Mouse (Mus musculus): ENCODE results near the gene Shf.
A peak's percentile ranks its signal among the peaks of the same experiment; 100 is the strongest.

Gene Shf

GRCm38 (mm10) chr2:122368081-122368971 lies 636 bp downstream of the Shf start:
- peak; percentile 29 for DNase-seq (ENCODE audit: low read depth, low spot score)

DNA sequence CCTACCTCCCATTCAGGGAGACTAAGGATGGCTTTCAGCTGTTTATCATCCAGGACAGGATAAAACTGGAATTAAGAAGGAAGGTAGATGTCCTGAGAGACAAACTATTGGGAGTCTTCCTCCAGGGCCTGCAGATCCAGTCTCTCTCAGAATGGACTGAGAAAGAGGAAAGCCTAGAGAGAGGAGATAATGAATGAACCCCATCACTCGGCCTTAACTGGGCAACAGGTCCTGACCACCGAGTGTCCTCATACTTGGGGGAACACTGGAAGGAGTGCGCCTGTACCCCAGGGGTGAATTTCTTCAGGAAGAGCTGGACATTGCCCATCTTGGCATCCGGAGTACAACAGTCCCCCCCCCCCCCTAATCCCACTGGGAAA lies 1.3 kb downstream of the Shf start:
- no peak for DNase-seq (ENCODE audit: low read depth, low spot score)

DNA sequence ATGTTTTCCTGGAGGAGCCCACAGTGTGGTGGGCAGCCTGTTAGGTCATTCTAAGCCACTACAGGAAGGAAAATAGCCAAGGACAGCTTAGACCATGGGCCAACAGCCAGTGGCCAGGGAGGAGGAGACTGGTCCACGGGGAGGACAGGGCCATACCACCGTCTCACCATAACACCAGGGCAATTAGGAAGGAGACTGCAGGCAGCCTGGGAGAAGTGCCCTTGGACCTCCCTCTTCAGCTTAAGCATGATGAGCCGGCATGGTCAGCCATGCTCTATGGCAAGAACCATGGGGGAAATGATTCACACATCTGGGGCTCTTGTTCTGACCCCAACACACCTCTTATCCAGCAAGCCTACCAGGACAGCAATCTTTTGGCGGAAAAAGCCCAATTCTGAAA lies 1.8 kb downstream of the Shf start:
- DNase-seq (ENCODE audit: low read depth, low spot score) = no peak

DNA sequence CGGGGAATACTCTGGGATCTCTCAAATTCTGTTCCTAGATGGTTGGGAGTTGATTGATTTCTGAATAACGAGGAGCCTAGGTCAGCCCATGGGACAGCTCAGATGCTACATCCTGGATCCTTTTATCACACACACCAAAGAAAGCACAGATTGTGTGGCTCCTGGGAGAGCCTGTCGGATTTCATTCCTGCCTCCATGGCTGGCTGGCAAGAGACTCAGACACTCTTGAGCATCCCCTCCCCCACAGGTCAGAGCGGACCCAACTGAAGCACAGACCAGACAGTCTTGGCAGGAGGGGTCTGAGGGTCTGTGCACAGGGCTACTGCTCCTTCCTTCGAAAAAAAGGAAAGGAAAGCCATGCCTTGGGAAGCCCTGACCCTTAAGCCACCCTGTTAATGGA lies 2.3 kb downstream of the Shf start:
- no peak for DNase-seq (ENCODE audit: low read depth, low spot score)

DNA sequence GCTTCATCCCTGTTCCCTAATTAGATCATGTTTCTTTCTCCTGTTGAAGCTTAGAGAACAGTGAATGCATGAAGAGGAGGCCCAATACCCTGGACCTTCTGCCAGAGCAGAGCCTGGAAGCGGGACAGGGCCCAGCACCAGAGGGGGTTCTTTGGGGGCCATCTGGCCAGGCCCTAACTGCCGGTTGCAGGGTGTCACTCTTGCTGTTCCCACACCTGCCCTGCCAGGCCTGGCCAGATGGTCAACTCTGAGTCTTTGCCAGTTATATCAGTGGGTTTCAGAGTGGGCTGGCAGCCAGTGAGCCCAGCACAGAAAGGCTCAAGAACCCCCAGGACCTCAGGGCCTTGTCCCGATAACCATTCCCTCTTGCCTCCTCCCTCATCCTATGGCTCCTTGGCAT lies 2.9 kb downstream of the Shf start:
- no peak for DNase-seq (ENCODE audit: low read depth, low spot score)

DNA sequence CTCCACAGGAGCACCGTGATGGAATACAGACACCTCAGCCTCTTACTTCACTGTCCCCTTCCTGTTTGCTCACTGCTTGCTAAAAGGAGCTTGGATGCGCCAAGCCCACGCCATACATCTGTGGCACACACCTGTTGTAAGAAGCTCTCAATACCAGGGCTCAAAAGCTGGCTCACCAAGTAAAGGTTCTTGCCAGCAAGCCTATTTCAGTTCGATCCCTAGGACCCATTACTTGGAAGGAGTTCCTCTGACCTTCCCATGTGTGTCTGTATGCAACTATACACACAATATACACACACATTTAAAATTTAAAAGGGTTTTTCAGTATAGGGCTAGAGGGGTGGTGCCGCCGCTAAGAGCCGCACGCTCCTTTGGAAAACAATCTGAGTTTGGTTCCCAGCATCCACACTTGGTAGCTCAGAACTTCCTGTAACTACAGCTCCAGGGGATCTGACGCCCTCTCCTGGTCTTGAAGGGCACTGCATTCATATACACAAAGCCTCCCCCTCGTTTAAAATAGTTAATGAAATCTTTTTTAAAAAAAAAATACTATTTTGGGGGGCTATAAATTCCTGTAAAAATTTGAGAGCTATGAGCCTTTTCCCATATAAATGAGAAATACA lies 3.6 kb downstream of the Shf start:
- DNase-seq (ENCODE audit: low read depth, low spot score) = peak; percentile 66

DNA sequence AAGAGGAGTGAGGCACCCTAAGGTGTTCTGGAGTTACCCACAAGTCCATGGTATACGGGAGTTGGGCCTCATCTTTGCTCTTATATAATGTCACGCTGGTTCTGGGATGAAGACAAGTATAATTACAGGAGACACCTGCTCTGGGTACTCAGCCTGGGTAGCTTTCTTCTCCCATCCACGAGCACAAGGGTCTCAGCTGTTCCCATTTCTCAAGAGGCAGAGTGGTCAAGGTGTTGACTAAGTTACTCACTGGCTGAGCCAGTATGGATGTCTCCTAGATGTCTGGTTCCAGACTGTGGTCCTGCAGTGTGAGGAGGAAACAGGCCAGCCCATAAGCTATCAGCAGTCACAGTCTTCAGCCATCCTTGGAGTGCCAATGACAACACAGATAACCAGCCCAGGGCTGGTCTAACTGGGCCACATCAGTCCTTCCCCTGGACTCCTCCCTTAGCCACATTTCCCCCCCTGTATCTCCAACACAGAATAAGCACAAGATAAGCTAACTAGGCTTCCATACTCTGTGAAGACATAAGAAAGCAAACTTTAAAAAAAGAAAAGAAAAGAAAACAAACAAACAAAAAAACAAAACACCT lies 4.5 kb downstream of the Shf start:
- no peak for DNase-seq (ENCODE audit: low read depth, low spot score)

DNA sequence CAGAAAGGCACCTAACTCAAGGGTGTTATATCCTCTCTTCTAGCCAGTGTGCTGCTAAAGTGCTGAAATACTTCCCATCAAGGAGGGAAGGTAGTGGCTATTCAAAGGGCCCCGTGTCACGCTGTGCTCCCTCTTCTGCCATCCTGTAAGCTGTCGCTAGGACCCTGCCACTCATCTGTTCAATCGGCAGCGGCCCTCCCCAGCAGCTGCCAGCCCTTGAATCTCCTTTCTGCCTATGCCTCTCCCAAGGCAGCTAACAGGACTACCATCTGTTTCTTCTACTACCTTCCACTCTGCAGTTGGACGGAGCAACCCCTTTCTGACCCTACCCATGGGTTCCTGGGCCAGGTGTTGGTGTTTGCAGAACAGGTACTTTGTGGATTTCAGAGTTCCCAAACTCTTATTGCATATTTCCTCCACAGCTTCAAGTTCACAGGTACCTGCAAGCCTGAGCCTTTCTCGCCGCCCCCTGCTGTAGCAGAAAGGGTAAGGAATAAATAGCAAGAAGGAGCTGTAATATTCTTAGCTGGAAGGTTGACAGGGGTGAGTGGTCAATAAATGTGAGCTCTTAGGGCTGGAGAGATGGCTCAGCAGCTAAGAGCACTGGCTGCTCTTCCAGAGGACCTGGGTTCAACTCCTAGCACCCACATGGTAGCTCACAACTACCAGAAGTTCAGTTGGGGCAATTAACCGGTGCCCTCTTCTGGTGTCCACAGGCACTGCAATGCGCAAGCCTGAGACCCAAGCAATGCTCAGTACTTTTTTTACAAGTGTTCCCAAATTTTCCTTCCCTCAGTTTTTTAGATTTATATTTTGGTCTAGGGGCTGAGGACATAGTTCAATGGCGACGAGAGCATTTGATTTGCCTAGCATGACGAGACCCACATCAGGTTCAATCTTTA lies 6.1 kb downstream of the Shf start:
- no peak for DNase-seq (ENCODE audit: low read depth, low spot score)

DNA sequence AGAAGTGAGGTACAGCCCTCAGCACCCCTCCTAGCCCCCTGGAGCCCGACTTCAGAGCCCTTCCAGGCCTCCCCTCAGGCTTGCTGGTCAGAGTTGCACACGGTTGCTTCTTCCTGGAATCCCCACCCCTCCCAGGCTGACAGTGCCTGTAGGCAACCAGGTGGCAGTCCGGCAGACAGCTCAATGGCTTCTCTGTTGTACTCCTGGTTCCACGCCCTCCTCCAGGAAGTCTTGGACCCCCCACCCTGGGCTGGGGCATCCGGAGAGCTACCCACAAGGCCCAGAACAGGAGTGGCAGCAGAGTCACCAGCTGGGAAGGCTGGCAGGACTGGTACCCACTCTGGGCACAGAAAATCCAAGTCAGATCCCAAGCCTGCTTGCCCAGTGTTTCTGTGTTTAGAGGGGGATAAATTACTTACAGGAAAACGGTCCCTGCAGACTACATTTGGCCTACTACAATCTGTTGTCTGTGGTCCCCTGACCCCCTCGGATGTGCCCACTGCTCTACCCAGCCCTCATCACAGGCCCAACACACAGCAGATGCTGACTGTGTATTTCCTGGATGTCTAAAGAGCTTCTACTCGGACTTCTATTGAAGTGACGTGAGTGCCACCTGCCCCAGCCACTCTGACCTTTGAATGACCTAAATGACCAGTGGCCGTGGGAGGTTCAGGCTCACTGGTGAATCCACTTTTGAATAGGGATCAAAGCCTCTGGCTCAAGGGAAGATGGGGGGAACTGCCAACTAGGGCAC lies 6.9 kb downstream of the Shf start:
- no peak for DNase-seq (ENCODE audit: low read depth, low spot score)

DNA sequence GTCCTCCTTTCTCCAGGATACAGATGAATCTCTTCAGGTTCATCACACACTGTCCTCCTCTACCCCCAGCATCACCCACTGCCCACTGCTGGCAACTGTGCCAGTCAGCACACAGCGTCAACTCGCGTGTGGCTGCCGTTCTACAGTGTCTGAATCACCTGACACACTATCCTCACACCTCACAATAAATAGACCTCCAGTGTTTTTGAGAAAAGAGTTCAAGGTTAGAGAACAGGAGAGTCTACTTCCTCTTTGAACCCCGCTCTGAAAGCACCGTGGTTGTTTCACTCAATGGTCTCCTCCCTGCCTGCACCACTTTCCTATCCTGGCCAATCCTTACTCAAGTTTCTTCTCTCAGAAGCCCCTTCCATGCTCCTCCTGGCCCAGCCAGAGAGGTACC lies 7.8 kb downstream of the Shf start:
- no peak for DNase-seq (ENCODE audit: low read depth, low spot score)

- DNase-seq (ENCODE audit: low read depth, low spot score) = no peak
Measured at GRCm38 (mm10) chr2:122360310-122360709, 8.7 kb downstream of the Shf start.

DNA sequence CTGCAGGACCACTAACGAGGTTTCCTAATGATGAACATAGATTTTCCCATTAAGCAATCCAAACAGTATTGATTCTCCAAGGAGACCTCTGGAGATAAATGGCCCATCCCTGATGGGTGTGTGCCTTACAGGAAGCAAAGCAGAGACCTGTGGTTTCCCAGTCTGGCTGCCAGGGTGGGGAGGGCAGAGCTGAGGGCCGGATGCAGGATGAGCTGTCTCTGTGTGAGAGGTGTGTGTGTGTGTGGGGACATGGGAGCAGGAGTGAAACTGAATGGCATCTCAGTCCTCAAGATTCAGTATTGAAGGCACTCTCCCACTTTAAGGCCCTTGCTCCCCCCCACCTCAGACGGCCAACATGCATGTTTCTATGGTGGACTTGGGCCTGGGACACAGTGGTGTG lies 12.8 kb downstream of the Shf start:
- no peak for DNase-seq (ENCODE audit: low read depth, low spot score)

DNA sequence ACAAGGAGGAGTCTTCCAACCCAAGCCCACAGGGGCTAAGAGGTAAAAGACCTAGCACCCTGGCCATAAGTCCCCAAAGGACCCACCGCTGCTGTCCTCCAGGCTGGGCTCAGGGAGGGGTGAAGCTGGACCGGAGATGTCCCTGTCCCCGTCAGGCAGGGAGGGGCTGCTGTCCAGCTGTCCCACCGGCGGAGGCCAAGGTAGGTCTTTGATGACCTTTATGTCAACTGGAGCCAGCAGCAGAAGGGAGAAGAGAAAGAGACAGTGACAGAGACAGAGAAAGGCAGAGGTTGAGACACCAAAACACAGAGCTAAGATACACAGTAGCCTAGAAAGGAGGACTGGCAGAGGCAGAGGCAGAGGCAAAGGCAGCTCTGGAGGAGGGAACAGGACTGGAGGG lies 13.6 kb downstream of the Shf start:
- DNase-seq (ENCODE audit: low read depth, low spot score) = no peak

DNA sequence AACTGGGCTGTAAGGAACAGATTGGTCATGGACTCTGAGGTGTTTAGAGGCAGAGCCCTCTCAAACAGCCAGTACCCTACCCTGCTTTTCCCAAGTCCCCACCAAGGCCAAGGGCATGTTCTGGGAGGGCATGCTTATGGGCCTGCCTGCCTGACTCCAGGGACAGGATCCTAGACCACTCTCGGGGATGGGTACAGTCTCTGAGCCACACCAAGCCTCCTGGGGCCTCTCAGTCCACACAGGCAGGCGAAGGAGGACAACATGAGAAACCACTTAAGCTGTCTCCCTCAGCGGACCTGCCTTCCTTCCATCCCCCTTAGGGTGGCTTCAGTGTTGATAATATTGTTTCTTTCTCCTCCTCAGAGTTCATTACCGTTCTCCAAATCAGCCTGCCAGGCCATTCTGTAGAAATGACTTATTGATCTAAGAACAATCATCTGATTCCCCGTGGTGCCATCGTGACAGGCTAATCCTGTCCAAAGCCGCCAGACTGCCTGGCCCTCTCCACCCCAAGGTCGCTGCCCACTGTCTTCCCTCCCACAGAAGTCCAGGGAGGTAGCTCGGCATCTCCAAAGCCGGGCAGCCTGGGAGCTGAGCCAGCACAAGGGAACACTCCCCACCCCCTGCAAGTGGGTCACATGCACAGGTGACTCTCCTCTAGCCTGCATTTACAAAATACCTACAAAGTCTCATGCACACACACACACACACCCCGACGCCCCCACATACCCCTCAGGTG lies 14.6 kb downstream of the Shf start:
- no peak for DNase-seq (ENCODE audit: low read depth, low spot score)

DNA sequence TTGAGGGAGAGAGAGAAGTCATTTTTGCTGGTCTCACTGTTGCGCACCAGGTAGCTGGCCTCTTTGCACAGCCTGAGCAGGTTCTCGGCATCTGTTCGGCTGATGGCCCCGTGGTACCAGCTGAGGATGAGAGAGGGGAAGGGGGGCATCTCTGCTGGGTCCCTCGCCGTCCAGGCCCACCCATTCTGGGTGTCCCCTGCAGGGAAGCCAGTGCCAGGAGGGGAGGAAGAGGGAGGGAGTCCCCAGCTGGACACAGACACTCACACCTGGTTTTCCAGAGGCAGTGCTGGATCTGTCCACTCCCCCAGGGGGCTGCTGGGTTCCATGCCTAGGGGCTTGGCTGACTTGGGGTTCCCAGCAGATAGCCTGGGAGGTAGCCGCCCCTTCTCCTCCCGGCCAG lies 15.2 kb downstream of the Shf start:
- no peak for DNase-seq (ENCODE audit: low read depth, low spot score)

DNA sequence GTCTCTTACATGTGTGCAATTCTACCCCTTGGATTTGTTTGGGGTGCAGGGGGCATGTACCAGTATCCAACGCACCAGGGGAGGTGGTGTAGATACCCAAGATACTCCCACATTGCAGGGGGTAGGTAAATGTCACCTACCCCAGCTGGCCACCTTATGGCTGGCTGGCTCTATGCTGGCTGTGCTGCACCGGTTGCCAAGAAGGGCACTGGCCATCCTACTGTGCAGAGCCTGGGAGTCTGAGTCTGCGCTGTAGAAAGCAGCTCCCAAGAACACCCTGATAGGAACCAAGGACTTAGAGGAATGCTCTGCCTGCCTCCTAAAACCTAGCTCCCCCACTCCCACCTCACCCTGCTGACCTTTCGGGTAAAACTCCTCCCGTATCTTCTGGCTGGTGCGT lies 16.0 kb downstream of the Shf start:
- DNase-seq (ENCODE audit: low read depth, low spot score) = no peak

DNA sequence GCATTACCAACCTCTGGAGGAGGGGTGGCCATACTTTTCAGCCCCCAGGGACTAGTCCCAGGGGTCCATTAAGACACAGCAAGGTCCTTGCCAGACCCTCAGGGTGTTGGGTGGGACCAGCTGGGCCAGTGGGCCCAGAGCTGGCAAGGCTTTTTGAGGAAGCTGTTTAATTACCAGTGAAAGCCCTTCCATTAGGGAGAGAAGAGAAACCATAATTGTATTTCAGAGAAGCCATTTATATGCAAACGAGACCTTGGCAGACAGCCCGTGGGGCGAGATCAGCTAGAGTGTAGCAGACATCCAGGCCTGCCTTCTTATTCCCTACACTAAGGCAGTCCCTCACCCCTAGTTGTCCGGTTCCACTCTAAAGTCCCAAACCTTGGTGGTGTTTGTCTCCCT lies 17.0 kb downstream of the Shf start:
- peak; percentile 48 for DNase-seq (ENCODE audit: low read depth, low spot score)

DNA sequence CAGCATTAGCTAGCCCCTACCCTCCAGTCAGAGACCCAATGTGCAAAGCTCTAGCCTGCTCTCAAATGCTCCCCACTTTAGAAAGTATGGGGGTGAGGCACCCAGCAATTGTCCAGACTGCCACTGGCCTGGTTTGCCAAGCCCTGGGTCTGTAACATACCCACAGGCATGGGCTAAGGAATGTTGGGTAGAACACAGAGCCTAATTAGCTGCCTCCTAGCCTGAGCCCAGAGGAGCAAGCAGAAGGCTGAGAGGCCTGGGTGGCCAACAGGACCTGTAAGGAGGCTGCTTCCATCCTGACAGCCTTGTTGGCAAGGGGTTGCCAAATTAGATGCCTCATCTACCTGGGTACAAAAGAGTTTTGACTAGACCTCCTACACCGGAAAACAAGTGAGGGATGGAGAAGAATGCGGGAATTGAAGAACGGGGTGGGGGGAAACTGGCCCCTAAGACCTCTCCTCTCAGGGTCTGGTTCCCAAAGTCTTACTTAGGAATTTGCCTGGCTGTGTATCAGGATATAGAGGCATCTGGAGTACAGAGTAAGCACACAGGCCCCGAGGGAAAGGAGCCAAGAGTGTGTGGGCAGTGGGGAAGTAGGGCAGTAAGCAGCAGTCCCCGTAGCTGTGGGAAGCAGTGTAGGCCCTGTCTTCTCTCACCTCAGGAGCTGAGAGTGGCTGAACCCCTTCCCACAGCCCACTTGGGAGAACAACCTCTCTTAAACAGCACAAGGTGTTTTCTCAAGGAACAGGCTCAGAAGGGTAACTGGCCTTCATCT lies 17.6 kb downstream of the Shf start:
- no peak for DNase-seq (ENCODE audit: low read depth, low spot score)

DNA sequence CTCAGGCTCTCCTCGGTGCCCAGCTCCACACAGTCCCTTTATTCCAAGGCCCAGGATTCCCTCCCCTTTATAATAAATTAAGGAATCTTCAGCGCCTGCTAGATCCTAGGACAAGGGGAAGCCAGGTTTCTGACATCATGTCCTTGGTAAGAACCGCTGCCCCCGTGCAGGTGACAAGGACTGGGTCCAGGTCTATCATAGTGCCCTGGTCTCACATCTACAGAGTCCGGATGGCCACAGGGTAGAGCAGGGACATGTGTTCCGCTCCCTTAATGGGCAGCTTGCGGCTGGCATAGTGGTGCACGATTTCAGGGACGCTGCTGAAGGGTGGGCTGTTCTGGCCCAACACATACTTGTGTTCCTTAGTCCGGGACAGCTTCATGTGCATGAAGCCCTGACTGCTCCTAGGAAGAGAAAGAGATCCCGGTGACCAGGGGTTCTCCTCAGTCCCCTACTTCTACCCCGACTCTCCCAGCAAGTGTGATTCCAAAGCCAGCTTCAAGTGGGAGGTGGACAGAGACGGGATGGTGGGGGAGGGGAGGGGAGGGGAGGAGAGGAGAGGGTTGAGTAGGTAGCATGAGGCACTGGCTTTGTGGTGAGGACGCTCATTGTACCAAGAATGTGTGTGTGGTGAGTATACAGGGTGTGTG lies 19.7 kb downstream of the Shf start:
- no peak for DNase-seq (ENCODE audit: low read depth, low spot score)

Data from R1 (cell line).